ENCODE assay signal across 11 mouse cellular contexts in genomic region chr6:120470666-120471065, GRCm38 (mm10). TPM values are rescaled to one million over a fixed set of nuclear protein-coding genes. Genes with fewer than 3 reads are reported as not detected.
DNase-seq lines count a peak whose midpoint lies in the region; ATAC-seq and TF ChIP-seq lines count a peak whose summit lies in the region.
"Had no signal": no experiment of that assay in that cellular context is flagged by ENCODE, and none has a peak within 500 bp of the region (broad histone marks: within the 10 kb centered on the region; RNA-seq: fewer than 3 reads in every experiment).

No protein-coding gene starts in this region.

- no peak for TF ChIP-seq POLR2A in spleen, adult 2 months (IDR thresholded peaks at IDR 0.05; ENCODE audit: low read depth, low read length)

- H3K36me3 ChIP-seq in spleen, adult 2 months (ENCODE audit: control insufficient read depth, insufficient read depth, low read length): peaks cover 16% of the 10 kb centered on the region
- peaks cover 2% of the 10 kb centered on the region; the same call in 1 of the 2 replicates for H3K36me3 ChIP-seq in liver, embryonic 16.5 days (ENCODE audit: control insufficient read depth, insufficient read depth)
- no peaks in the 10 kb centered on the region for H3K36me3 ChIP-seq in midbrain, embryonic 10.5 days
- H3K36me3 ChIP-seq in kidney, embryonic 15.5 days: no peaks in the 10 kb centered on the region
- H3K36me3 ChIP-seq: lung, embryonic 15.5 days had no signal

- H3K27me3 ChIP-seq in spleen, adult 2 months (ENCODE audit: control insufficient read depth, insufficient read depth, low read length): no peaks in the 10 kb centered on the region
- H3K27me3 ChIP-seq in liver, embryonic 16.5 days (ENCODE audit: control insufficient read depth, insufficient read depth, low read depth, low read length): no peaks in the 10 kb centered on the region
- H3K27me3 ChIP-seq in midbrain, embryonic 10.5 days (ENCODE audit: low read depth, poor library complexity, severe bottlenecking): peaks cover under 1% of the 10 kb centered on the region; the same call in 1 of the 2 replicates
- H3K27me3 ChIP-seq in kidney, embryonic 15.5 days: no peaks in the 10 kb centered on the region; the same call in 1 of the 2 replicates
- H3K27me3 ChIP-seq: lung, embryonic 15.5 days had no signal

- ATAC-seq in liver, embryonic 16.5 days (ENCODE audit: low read depth): no peak
- no peak for ATAC-seq in kidney, embryonic 15.5 days (replicated peaks; ENCODE audit: low FRiP score)

- H3K9ac ChIP-seq in liver, embryonic 16.5 days (ENCODE audit: low read depth, low read length): no peak overlapping the region
- H3K9ac ChIP-seq in kidney, embryonic 15.5 days: no peak overlapping the region
- H3K9ac ChIP-seq: lung, embryonic 15.5 days had no signal

- peak overlapping the region; percentile 82 for H3K27ac ChIP-seq in spleen, adult 2 months (ENCODE audit: insufficient read depth, low read length)
- peak overlapping the region; percentile 58; the same call in 1 of the 2 replicates for H3K27ac ChIP-seq in liver, embryonic 16.5 days (ENCODE audit: low read length)
- H3K27ac ChIP-seq in midbrain, embryonic 10.5 days (replicated peaks): no peak overlapping the region
- no peak overlapping the region for H3K27ac ChIP-seq in kidney, embryonic 15.5 days
- H3K27ac ChIP-seq: lung, embryonic 15.5 days had no signal

- H3K4me1 ChIP-seq in spleen, adult 2 months (ENCODE audit: control insufficient read depth, insufficient read depth, insufficient read length): peaks cover 48% of the 10 kb centered on the region; the same call in 1 of the 2 replicates
- peaks cover 53% of the 10 kb centered on the region for H3K4me1 ChIP-seq in liver, embryonic 16.5 days (ENCODE audit: control insufficient read depth, low read depth, low read length)
- peaks cover 31% of the 10 kb centered on the region for H3K4me1 ChIP-seq in midbrain, embryonic 10.5 days
- H3K4me1 ChIP-seq in kidney, embryonic 15.5 days: no peaks in the 10 kb centered on the region

- TF ChIP-seq CTCF in spleen, adult 2 months (IDR thresholded peaks at IDR 0.05; ENCODE audit: extremely low read depth, insufficient read depth, insufficient read length, insufficient replicate concordance): no peak

- H3K9me3 ChIP-seq in liver, embryonic 16.5 days (replicated peaks; ENCODE audit: control insufficient read depth, low read length): no peaks in the 10 kb centered on the region
- H3K9me3 ChIP-seq in midbrain, embryonic 10.5 days (replicated peaks): no peaks in the 10 kb centered on the region
- H3K9me3 ChIP-seq in kidney, embryonic 15.5 days (replicated peaks): no peaks in the 10 kb centered on the region
- H3K9me3 ChIP-seq: lung, embryonic 15.5 days had no signal

- 18% methylated on average over 1 of the region's 1 CpGs for WGBS in spleen, adult 2 months
- WGBS in liver, embryonic 16.5 days (ENCODE audit: insufficient replicate concordance): 40% methylated on average over 1 of the region's 1 CpGs
- 89% methylated on average over 1 of the region's 1 CpGs for WGBS in midbrain, embryonic 10.5 days
- 95% methylated on average over 1 of the region's 1 CpGs for WGBS in kidney, embryonic 15.5 days

- H3K4me3 ChIP-seq in spleen, adult 2 months (ENCODE audit: extremely low read depth, insufficient read depth, insufficient read length): no peak overlapping the region
- H3K4me3 ChIP-seq in liver, embryonic 16.5 days (ENCODE audit: low read depth, low read length): no peak overlapping the region
- no peak overlapping the region for H3K4me3 ChIP-seq in midbrain, embryonic 10.5 days
- H3K4me3 ChIP-seq in kidney, embryonic 15.5 days (replicated peaks): no peak overlapping the region
- H3K4me3 ChIP-seq: lung, embryonic 15.5 days had no signal

- H3K4me2 ChIP-seq in liver, embryonic 16.5 days (ENCODE audit: low read depth, low read length): peak overlapping the region; percentile 8; the same call in 1 of the 2 replicates
- H3K4me2 ChIP-seq in kidney, embryonic 15.5 days: no peak overlapping the region
- H3K4me2 ChIP-seq: lung, embryonic 15.5 days had no signal

- DNase-seq in adrenal gland, adult 8-10 months: peak; percentile 46
- DNase-seq in adrenal gland, postnatal 4 days (ENCODE audit: low spot score in 2 of 2): no peak
- no peak for DNase-seq in spleen, adult 2 months (ENCODE audit: low read depth in 1 of 2, low spot score in 2 of 2)
- DNase-seq in spleen, postnatal 10 days (ENCODE audit: low spot score in 2 of 2): no peak
- no peak for DNase-seq in midbrain, embryonic 10.5 days (ENCODE audit: low spot score)
- no peak for DNase-seq in heart, postnatal 4 days
- DNase-seq: cerebellum, postnatal 25 days; kidney, adult 18-20 months had no signal

RNA-seq across cellular contexts. Expression of gene Il17ra, which starts 7.6 kb away (rescaled TPM):
- 10 to 100 TPM; 12.9 to 14.8 (median 13.4) TPM for total RNA-seq in adrenal gland, adult 8-10 months (2022)
- total RNA-seq in adrenal gland, postnatal 4 days (2021): 10 to 100 TPM in 1 of 2 experiments, 1 to 10 TPM in 1; 9.9 to 14.4 TPM
- 93.1 and 98.3 TPM in 2 replicates for polyA plus RNA-seq in spleen, adult 2 months (2012; rRNA removed)
- polyA plus RNA-seq in liver, embryonic 16.5 days (2015; fragmentation: Nextera tagmentation; extraction: Ambion mirVana): 11.4 and 13.0 TPM in 2 replicates
- 4.8 and 5.1 TPM in 2 replicates for polyA plus RNA-seq in midbrain, embryonic 10.5 days (2016; fragmentation: Nextera tagmentation; extraction: Ambion mirVana)
- 1 to 10 TPM; 3.1 to 5.1 TPM for total RNA-seq in heart, postnatal 4 days (2021)
- polyA plus RNA-seq in kidney, embryonic 15.5 days (2015; fragmentation: Nextera tagmentation; extraction: Ambion mirVana): 4.4 and 5.4 TPM in 2 replicates

RNA-seq across cellular contexts. Expression of gene Tmem121b, which starts 22.9 kb away (rescaled TPM):
- total RNA-seq in adrenal gland, adult 8-10 months (2022): under 1 TPM in 3 of 4 experiments, not detected in 1; 0.07 to 0.12 (median 0.08) TPM
- 1 to 10 TPM in 1 of 2 experiments, under 1 TPM in 1; 0.96 to 1.2 TPM for total RNA-seq in adrenal gland, postnatal 4 days (2021)
- polyA plus RNA-seq in spleen, adult 2 months (2012; rRNA removed): 0.14 and 0.59 TPM in 2 replicates
- polyA plus RNA-seq in liver, embryonic 16.5 days (2015; fragmentation: Nextera tagmentation; extraction: Ambion mirVana): not detected in 2 replicates
- polyA plus RNA-seq in midbrain, embryonic 10.5 days (2016; fragmentation: Nextera tagmentation; extraction: Ambion mirVana): 0.49 and 0.79 TPM in 2 replicates
- total RNA-seq in heart, postnatal 4 days (2021): under 1 TPM; 0.05 to 0.07 TPM
- polyA plus RNA-seq in kidney, embryonic 15.5 days (2015; fragmentation: Nextera tagmentation; extraction: Ambion mirVana): 0.06 and 0.13 TPM in 2 replicates

Comparison
In these comparisons a context has a peak if more than half of its experiments do, and no peak if none do; other contexts are left out.
1. H3K27ac ChIP-seq: peak in spleen, adult 2 months (single experiment) and liver, embryonic 16.5 days (single experiment); none in midbrain, embryonic 10.5 days (single experiment) and kidney, embryonic 15.5 days (single experiment).